Mouse (Mus musculus): ENCODE data around the gene Fem1b. TPM values are rescaled to one million over a fixed set of nuclear protein-coding genes. Genes with fewer than 3 reads are reported as not detected.
A peak's percentile ranks its signal among the peaks of the same experiment; 100 is the strongest.
"Not testable (repeated sequence)": the region's sequence is repeated elsewhere in the genome, so short reads cannot be mapped to it uniquely, and the experiment has no call there.

Gene Fem1b
- total RNA-seq, 2 experiments from 2014 or later = 11.4 to 12.5 TPM

DNA sequence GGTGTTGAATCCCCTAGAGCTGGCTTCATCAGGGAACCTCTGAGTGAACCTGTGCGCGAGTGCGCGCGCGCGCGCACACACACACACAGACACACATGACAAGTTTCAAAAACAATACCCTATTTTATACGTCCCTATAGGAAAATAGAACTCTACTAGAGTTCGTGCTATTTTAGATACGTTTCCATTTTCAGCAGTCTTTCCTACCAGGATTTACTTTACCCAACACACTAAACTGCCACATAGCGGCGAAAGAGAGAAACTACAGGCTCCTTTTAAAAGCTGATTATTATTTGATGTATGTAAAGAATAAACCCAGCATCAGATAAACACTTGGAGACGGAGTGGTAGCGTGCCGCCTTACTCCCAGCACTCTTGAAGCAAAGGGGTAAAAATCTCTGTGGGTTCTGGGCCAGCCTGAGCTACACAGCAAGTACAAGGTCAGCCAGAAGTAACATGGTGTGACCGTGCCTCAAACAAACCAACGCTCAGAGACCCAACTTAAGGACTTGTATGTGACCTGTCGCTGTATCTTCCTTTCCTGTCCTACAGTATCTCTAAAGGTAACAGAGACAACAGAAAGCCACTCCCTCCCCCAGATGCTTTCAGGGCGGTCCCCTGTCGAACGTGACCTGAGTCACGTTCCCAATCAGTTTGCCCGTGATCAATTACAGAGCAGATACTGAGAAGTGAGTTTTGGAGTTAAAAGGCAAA is 16.4 kb upstream of the Fem1b start:
- no peak for DNase-seq (ENCODE audit: low spot score)

- DNase-seq (ENCODE audit: low spot score) = no peak
Measured at GRCm38 (mm10) chr9:62826456-62826855, 14.7 kb upstream of the Fem1b start.

GRCm38 (mm10) chr9:62825791-62826393 is 14.2 kb upstream of the Fem1b start:
- DNase-seq (ENCODE audit: low spot score) = no peak

DNA sequence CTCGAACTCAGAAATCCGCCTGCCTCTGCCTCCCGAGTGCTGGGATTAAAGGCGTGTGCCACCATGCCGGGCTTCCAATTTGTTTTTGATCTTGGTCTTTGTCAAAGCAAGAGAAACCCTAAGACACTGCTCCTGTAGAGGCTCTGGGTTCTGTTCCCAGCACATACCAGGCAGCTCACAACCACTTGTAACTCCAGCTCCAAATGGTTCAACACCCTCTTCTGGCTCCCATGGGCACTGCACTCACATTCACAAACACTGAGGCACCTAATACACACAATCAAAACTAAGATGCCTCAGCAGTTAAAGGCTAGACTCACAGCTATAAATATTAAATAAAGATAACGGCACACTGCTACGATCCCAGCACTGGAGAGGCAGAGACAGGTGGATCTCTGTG is 10.1 kb upstream of the Fem1b start:
- DNase-seq (ENCODE audit: low spot score) = no peak

GRCm38 (mm10) chr9:62820829-62821228 is 9.1 kb upstream of the Fem1b start:
- DNase-seq (ENCODE audit: low spot score) = no peak

DNA sequence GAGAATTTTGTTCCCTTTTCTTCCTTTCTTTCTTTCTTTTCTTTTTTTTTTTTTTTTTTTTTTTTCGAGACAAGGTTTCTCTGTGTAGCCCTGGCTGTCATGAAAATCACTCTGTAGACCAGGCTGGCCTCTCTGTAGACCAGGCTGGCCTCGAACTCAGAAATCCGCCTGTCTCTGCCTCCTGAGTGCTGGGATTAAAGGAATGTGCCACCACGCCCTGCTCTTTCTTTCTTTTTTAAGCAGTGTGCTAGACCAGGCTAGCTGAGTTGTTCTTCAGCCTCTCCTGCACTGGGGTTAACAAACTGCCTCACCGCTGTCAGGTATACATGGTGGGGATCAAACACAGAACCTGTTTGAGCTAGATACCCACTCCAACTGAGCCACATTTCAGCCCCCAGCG is 8.2 kb upstream of the Fem1b start:
- DNase-seq (ENCODE audit: low spot score) = not testable (repeated sequence)

DNA sequence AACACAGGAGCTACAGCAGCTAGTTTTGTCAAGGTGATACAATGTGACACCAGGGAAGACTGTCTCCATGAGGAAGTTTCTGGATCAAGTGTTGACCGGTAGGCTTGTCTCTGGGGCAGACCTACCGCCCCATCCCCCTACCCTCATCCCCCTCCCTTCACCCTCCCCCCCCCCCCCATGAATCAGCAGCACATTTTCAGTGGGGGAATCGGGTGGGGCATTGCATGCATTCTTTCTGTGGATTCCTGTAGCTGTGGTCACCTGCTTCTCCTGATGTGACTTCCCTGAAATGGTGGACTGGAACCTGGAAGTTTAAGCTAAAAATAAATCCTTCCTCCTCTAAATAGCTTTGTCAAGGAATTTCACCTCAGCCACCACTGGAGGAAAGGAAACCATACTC is 7.8 kb upstream of the Fem1b start:
- DNase-seq (ENCODE audit: low spot score) = no peak

DNA sequence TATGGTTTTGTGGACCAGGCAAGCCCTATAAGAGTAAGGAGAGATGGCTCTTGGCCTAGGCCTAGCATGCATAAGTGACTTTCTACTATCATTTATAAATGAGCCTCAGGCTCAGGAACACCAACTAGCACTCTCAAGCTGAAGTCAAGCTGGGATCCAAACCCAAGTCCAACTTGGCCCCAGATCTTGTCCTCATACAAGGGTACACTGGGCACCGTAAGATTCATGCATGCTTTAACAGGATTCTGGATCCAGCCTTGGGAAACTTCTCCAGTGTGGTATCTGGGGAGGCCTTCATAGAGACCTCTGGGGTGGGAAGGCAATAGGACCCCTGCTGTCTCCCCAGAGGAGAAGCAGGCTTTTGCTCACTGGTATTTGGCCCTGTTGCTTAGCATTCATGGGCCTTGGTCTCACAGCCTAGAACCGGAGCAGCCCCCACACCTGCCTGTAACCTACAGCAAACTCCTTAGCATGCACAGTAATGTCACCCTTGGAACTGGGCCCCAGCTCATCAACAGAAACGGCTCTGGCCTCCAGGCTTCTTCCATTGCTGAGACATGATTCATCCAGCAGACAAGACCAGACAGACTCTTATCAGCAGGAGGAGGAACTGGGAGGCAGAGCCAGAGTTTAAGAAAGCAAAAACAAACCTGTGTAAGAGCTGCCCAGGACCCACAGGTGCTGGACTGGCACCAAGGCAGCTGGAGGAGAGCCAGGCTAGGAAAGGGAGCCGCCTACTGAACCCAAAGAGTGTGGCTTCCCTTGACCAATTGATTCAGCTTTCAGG is 6.3 kb upstream of the Fem1b start:
- DNase-seq (ENCODE audit: low spot score) = no peak

DNA sequence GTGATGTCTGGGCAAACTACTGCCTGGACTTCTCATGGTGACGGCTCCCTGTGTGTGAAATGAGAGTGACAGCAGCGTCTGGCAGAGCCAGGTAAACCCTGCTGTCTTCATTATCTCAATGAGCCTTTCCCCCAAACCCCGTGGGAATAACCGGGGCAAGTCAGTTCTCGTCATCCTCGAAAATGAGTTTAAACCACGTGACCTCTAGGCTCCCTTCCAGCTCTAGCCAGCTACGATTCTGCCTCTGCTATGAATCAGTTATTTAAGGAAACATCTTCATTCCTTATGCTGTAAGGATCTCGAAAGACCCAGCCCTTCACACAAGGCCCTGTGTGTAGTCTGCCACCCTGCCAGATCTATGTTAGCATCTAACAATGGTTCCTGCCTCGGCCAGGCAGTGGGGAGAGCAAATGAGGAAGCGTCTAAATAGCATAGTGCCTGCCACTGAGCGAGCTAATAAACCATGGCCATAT is 5.4 kb upstream of the Fem1b start:
- DNase-seq (ENCODE audit: low spot score) = peak; percentile 42

DNA sequence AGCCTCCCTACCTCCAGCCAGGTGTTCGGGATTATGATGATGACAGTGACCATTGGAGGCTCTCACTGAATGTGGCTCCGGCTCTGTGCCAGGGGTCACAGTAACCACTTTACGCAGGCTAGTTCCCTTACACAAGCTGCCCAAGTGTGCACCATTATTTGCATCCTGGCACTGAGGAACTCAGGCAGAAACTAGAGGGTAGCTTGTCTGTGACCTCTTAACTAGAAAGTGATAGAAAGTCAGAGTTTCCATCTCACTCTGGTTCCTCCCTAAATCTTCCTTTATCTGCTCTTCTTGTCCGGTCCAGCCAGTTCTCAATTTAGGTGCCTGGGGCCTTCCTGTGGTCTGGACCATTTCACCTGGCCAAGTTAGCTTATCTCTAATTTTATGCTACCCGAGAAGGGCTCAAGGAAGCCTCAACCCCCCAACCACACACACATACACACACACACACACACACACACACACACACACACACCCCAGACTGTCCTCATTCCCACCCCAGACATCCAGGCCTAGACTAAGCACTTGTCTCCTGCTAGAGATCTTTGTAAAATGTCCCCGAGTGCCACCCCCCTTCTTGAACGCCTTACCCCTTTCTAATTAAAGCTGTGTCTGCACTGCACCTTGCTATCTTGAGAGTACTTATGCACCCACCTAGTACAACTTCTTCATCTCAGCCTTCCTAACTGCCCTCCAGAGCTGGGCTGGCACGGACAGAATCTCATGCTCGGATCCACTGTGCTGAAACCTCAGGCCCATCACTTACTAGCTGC is 4.8 kb upstream of the Fem1b start:
- DNase-seq (ENCODE audit: low spot score) = no peak

- no peak for DNase-seq (ENCODE audit: low spot score)
Measured at GRCm38 (mm10) chr9:62814751-62815150, 3.0 kb upstream of the Fem1b start.

DNA sequence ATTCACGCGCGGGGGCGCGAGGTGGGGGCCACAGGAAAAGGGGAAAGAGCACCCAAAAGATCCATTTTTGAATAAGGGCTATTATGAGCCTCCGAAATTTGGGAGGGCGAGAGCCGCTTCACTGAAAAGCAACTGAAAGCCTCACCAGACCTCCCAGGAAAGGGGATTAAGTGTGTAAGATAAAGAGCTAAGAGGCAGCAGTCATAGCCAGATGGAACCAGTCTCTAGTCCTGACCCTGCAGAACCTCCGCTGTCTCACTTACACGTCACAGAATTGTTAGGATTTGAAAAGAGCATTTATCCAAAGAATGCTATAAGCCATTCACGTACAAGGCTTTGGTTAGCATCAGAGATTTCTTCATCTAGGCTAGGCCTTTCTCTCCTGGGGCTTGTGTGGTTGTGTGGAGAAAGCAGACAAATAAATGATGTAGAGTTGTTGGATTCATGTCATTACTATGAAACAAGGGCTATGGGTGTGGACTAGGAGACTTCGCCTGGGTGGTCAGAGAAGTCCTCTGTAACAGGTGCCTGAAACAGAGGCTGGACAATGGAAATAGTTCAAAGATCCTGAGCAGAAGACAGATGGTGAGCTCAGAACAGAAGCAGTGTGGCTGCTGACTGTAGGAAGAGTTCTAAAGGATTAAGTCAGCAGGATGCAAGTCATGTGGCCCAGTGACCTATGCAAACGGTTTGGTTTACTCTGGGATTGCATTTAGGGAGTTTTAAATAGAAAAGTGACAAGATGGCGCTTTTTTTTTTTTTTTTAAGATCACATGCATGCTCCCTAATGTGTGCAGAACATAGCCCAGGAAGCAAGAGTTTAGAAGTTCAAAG is 699 bp upstream of the Fem1b start:
- DNase-seq (ENCODE audit: low spot score) = peak; percentile 4

GRCm38 (mm10) chr9:62810543-62811515 is 905 bp downstream of the Fem1b start:
- peak; percentile 8 for DNase-seq (ENCODE audit: low spot score)

- DNase-seq (ENCODE audit: low spot score) = no peak
Measured at GRCm38 (mm10) chr9:62810095-62810494, 1.6 kb downstream of the Fem1b start.

GRCm38 (mm10) chr9:62799218-62799617 is 12.5 kb downstream of the Fem1b start:
- not testable (repeated sequence) for DNase-seq (ENCODE audit: low spot score)

DNA sequence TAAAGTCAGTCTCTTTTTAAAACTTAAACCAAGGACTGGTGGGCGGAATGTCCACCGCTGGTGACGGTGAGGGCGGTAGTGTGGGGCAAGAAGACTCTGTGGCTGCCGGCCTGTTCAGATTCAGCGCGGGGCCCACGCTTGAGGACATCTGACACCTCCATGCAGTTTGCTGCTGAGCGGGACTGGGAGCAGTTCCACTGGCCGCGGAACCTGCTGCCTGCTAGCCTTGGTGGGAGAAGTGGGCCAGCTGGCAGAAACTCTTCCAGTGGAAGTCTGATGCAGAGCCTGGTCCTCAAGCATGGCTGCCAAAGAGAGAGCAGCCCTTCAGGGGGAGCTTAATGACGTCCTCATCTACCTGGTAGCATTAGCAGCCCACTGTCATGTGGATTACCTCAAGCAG is 21.9 kb downstream of the Fem1b start:
- no peak for DNase-seq (ENCODE audit: low spot score)

- DNase-seq (ENCODE audit: low spot score) = no peak
Measured at GRCm38 (mm10) chr9:62786721-62787120, 25.0 kb downstream of the Fem1b start.

GRCm38 (mm10) chr9:62784233-62784632 is 27.5 kb downstream of the Fem1b start:
- no peak for DNase-seq (ENCODE audit: low spot score)

DNA sequence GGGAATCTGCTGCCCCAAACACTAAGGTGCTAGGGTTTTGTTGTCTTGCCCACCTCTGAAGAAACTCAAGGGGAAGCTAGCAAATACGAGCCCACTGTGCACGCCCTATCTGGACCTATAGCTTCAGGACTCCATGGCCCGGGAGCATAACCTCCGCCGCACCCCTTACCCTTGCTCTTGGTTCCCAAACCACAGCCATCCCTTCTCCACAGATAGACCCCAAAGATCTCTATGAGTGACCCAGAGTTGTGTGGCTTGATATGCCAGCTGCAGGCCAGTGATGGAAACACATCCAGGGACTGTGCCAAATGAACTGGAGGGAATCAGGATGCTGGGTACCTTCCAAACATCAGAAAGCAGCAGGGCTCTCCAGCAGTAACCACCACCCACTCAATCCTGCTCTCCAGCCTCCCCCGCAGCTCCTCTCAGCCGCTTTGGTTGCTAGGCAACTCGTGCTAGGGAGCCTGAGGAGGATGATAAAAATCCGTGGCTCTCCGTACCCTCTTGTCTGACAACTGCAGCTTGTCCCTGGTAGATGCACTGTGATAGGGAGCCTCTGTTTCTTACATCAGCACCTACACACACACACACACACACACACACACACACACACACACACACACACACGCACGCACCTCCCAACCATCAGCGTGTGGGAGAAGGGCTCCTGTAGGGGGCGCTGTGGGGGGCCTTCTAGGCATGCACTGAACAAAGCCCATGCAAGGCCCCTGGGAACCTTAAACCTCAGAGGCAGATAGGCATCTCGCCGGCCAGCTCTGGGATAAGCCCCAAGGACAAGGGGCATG is 28.6 kb downstream of the Fem1b start:
- no peak for DNase-seq (ENCODE audit: low spot score)

Data from gastrocnemius, adult 18-20 months (tissue).